Mouse (Mus musculus) liver, embryonic 12.5 days (tissue): Measurements from ENCODE around the gene Gmppa. TPM values are rescaled to one million over a fixed set of nuclear protein-coding genes. Genes with fewer than 3 reads are reported as not detected.

ENCODE experiments used
- ATAC-seq: fragments of 200-750 bp; cut with Nextera tagmentation; 2 replicates; pipeline ENCODE4 v1.8.0; 2017; ENCODE audit warnings: moderate number of reproducible peaks, mild to moderate bottlenecking, moderate library complexity
- H3K27ac ChIP-seq: fragments of 300-500 bp; sonication (generic); 2 replicates; pipeline ENCODE4 v1.5.1; 2016; ENCODE audit warnings: mild to moderate bottlenecking
- H3K27me3 ChIP-seq: fragments of 300-500 bp; sonication (generic); replicated peaks from 2 replicates; pipeline ENCODE4 v1.6.1; 2016; ENCODE audit warnings: mild to moderate bottlenecking, moderate library complexity
- H3K36me3 ChIP-seq: fragments of 300-500 bp; sonication (generic); 2 replicates; pipeline ENCODE4 v1.6.1; 2016; ENCODE audit warnings: mild to moderate bottlenecking, moderate library complexity
- H3K4me1 ChIP-seq: fragments of 300-500 bp; sonication (generic); 2 replicates; pipeline ENCODE4 v1.6.1; 2016
- H3K4me2 ChIP-seq: fragments of 300-500 bp; sonication (generic); 2 replicates; pipeline ENCODE4 v1.6.1; 2016; ENCODE audit warnings: mild to moderate bottlenecking, moderate library complexity
- H3K4me3 ChIP-seq: fragments of 300-500 bp; sonication (generic); 2 replicates; pipeline ENCODE4 v1.5.1; 2016; ENCODE audit warnings: mild to moderate bottlenecking, moderate library complexity
- H3K9ac ChIP-seq: fragments of 300-500 bp; sonication (generic); 2 replicates; pipeline ENCODE4 v1.6.1; 2016; ENCODE audit warnings: mild to moderate bottlenecking, moderate library complexity
- H3K9me3 ChIP-seq: fragments of 300-500 bp; sonication (generic); replicated peaks from 2 replicates; pipeline ENCODE4 v1.6.1; 2016; ENCODE audit warnings: mild to moderate bottlenecking, moderate library complexity
- WGBS: fragments of 180-500 bp; shearing (Covaris S2); methylation state at CpG from one replicate; pipeline ENCODE4 v1.1.7; 2016; ENCODE audit not compliant: insufficient replicate concordance; 5-methylcytosine and 5-hydroxymethylcytosine counted together
- polyA plus RNA-seq: library from polyadenylated mRNA; unstranded; fragments of >200 nt; fragmentation: Nextera tagmentation; extraction: Ambion mirVana; gene quantifications from 2 replicates; pipeline ENCODE4 v1.2.1, GENCODE M21; 2016

The Gmppa gene
- polyA plus RNA-seq, 1 experiment from 2014 or later: 47.9 TPM

DNA sequence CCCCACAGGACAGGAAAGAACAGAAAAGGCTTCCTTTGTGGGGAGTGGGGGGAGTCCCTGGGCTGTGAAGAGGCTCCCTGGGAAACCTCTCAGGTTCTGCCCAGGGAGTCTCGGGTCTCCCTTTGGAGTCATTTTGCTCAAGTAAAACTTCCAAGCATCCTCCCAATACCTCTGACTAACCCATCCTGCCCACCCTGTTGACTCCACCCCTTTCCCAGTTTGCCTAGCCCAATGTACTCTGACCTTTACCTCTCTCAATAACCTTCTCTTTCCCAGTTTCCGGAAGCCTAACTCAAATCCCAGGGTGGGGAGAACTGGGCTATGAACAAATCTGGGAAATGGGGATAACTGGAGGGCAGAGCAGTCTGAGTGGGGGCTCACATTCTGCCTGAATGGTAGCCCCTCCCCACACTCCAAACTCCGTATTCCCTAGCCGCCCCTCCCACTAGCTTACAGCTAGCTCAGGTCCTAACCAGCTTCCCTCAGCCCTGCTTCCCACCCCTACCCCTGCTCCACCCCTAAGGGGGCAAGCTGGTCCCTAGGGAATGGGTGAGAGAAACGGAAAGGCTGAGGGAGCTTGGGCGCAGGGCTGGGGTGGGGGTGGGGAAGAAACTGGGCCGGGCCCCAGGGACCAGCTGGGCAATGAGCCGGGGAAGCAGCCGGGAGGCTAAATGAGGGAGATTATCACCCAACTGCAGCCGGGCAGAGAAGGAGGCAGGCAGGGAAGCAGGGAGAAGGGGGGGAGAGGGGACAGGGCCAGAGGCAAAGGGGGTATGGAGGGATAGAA, 11.7 kb downstream of the Gmppa start:
- H3K27me3 ChIP-seq: peaks cover 81% of the 10 kb centered on the region
- peaks cover 90% of the 10 kb centered on the region for H3K4me1 ChIP-seq
- peak overlapping the region; percentile 57; the same call in 1 of the 2 replicates for H3K27ac ChIP-seq
- no peaks in the 10 kb centered on the region for H3K9me3 ChIP-seq
- peak overlapping the region; percentile 74 for H3K4me2 ChIP-seq
- H3K9ac ChIP-seq: peak overlapping the region; percentile 50
- H3K4me3 ChIP-seq: peak overlapping the region; percentile 37
- H3K36me3 ChIP-seq: peaks cover 5% of the 10 kb centered on the region
- under 1% methylated on average over 10 of the region's 10 CpGs for WGBS
- peak; percentile 5; the same call in 1 of the 2 replicates for ATAC-seq

DNA sequence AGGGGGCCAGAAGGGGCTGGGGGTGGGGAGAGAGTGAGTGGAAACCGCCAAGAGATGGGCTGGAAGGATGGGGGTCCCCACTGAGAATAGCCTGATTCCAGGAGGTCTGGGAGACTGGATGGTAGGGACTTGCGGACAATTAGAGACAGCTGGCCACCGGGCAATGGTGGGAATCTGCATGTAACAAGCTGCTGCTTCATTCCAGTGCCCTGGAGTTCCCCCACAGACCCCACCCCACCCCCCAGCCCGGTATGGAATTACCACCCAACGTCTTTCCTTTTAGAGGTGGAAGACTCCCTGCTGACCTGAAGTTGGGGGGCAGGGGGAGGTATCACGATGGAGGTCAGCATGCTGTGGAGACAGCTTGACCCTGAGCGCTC, 12.3 kb downstream of the Gmppa start:
- Histone ChIP-seq H3K9me3 (no peaks in the 10 kb centered on the region), H3K4me3 (no peak overlapping the region; the same call in 1 of the 2 replicates), H3K27me3 (peaks cover 87% of the 10 kb centered on the region), H3K4me1 (peaks cover 87% of the 10 kb centered on the region), H3K4me2 (peak overlapping the region; percentile 74), H3K27ac (0 out of 2 replicates have a peak overlapping the region, but pooled peaks have one; percentile 39), H3K36me3 (no peaks in the 10 kb centered on the region; the same call in 1 of the 2 replicates), H3K9ac (peak overlapping the region; percentile 50)
- 6% methylated on average over 7 of the region's 7 CpGs for WGBS
- ATAC-seq: no peak

DNA sequence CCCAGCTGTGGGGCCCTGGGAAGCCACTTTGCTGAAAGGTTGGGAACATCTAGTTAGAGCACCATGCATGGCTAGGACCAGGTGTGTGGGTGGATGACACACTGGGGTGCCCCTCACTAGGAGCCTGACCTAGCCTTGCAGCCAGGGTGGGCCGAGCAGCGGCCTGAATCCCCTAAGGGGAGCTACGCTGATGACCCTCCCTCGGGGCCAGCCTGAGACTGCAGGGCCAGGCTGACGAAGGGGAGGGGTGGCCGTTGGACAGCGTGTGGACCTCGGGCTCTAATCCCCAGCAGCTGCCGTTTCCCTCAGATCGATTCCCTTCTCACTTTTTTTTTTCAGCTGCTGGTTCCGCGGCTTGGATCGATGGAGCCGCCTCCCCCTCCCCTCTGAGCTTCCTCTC, 13.2 kb downstream of the Gmppa start:
- ATAC-seq: no peak
- Histone ChIP-seq H3K9ac (0 out of 2 replicates have a peak overlapping the region, but pooled peaks have one; percentile 12), H3K4me2 (peak overlapping the region; percentile 35), H3K4me3 (no peak overlapping the region), H3K27me3 (peaks cover 96% of the 10 kb centered on the region), H3K9me3 (no peaks in the 10 kb centered on the region), H3K27ac (no peak overlapping the region), H3K4me1 (peaks cover 78% of the 10 kb centered on the region), H3K36me3 (no peaks in the 10 kb centered on the region)
- 2% methylated on average over 14 of the region's 14 CpGs for WGBS

DNA sequence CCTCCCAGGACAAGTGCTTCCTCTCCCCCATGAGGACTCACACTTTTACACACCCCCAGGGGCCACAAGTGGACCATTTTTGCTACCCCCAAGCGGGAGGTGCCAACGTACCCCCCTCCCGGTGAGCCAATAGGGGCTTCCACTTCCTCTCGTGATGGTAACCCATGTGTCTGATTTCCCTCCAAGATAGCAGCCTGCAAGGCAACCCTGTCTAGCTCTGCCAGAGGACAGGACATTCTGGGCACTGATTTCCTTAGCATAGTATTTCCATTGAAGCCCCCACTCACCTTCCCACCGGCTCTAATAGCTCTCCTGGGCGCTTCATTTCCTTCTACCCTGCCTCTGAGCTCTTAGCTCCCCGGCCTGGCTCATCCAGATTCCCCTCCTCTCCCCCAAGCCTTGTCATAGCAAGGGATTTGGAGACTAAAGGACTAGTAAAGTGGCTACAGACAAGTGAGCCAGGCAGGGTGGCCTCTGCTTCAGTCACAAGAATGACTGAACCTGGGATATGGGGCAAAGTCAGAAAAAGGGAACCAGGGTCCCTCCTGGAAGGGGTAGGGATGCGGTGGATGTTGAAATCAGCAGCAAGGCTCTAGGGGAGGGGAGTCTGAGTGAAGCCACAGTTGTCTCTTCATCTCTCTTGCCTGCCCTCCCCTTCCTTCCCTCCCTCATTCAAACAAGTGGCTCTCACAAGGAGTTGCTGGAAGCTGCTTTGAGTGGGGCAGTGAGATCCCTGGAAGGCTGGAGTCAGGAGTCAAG, 13.8 kb downstream of the Gmppa start:
- 2% methylated on average over 8 of the region's 8 CpGs for WGBS
- ATAC-seq: no peak
- Histone ChIP-seq H3K4me3 (peak overlapping the region; percentile 37; the same call in 1 of the 2 replicates), H3K36me3 (no peaks in the 10 kb centered on the region), H3K4me2 (peak overlapping the region; percentile 63), H3K9me3 (no peaks in the 10 kb centered on the region), H3K9ac (no peak overlapping the region), H3K4me1 (peaks cover 77% of the 10 kb centered on the region), H3K27ac (no peak overlapping the region), H3K27me3 (peaks cover 96% of the 10 kb centered on the region)

DNA sequence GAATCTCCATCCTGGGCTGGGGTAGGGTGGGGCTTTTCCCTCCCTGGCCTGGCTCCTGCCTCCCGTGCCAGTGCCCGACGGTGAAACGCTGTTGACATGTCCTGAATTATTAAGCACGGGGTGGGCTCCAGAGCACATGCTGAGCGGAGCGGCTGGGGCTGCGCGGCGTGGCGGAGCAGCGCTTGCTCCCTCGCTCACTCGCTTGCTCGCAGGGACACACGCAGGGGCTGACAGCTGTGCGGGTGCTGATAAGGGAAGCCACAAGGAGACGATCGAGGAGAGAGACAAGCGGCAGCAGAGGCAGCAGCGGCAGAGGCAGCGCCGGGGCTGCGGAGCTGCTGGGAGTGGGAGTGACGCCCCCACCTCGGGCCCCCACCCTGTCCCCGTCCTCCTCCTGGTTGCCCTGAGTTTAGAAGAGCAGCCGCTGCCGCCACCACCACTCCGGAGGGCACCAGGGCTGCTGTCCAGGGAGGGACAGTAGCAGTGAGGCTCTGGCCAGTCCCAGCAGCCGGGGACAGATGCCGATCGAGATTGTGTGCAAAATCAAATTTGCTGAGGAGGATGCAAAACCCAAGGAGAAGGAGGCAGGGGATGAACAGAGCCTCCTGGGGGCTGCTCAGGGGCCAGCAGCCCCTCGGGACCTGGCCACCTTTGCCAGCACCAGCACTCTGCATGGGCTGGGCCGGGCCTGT, 14.7 kb downstream of the Gmppa start, which contains the start of gene Asic4:
Asic4 (plus strand) TSS at position 123 of the 692 bp plus-strand sequence.
- Histone ChIP-seq H3K4me3 (peak within 1 kb of the TSS; percentile 37), H3K27me3 (peaks cover 96% of the 10 kb centered on the region), H3K4me2 (peak within 1 kb of the TSS; percentile 63), H3K27ac (no peak within 1 kb of the TSS), H3K36me3 (no peaks in the 10 kb centered on the region), H3K4me1 (peaks cover 68% of the 10 kb centered on the region), H3K9ac (no peak within 1 kb of the TSS; the same call in 1 of the 2 replicates), H3K9me3 (no peaks in the 10 kb centered on the region)
- peak; percentile 61 for ATAC-seq
- WGBS: 2% methylated on average over 35 of the region's 35 CpGs

DNA sequence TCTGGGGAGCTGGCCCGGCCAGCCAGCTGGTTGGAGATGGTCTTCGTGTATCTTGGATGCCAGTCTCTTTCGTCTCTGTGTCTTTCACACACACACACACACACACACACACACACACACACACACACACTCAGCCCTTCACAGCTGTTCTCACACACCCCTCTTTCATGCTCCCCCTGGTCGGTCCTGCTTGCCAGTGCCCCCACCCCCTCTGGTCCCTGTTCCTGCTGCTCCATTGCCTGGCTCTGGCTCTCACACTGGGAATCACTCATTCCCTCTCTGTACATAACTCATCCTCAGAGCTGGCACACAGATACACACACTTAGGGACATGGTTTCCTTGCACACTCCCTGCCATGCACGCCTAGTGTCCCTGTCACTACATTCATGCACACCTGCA, 16.2 kb downstream of the Gmppa start:
- Histone ChIP-seq H3K4me1 (peaks cover 66% of the 10 kb centered on the region), H3K9me3 (no peaks in the 10 kb centered on the region), H3K4me3 (no peak overlapping the region), H3K27ac (no peak overlapping the region), H3K9ac (no peak overlapping the region), H3K36me3 (no peaks in the 10 kb centered on the region), H3K27me3 (peaks cover 100% of the 10 kb centered on the region), H3K4me2 (no peak overlapping the region)
- 39% methylated on average over 3 of the region's 5 CpGs for WGBS
- no peak for ATAC-seq

DNA sequence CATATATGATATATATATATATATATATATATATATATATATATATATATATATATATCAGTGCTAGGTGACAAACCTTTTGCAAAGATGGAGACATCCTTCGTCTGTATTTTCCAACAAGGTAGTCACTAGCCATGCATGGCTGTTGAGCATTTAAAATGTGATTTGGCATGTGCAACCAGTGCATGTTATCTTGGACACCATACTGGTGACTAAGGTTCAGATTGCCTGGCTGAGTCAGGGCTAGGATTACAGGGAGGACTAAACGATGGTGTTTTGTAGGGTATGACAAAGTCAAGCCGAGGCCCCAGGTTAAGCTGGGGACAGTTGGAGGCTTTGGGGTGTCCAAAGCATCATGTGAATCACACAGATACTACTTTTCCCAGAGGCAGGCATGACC, 19.7 kb downstream of the Gmppa start:
- H3K27ac ChIP-seq: no peak overlapping the region
- no peak overlapping the region for H3K4me2 ChIP-seq
- ATAC-seq: no peak
- H3K9me3 ChIP-seq: no peaks in the 10 kb centered on the region
- 48% methylated on average over 3 of the region's 3 CpGs for WGBS
- H3K4me1 ChIP-seq: peaks cover 58% of the 10 kb centered on the region
- peaks cover 100% of the 10 kb centered on the region for H3K27me3 ChIP-seq
- no peak overlapping the region for H3K9ac ChIP-seq
- H3K4me3 ChIP-seq: no peak overlapping the region
- H3K36me3 ChIP-seq: no peaks in the 10 kb centered on the region

DNA sequence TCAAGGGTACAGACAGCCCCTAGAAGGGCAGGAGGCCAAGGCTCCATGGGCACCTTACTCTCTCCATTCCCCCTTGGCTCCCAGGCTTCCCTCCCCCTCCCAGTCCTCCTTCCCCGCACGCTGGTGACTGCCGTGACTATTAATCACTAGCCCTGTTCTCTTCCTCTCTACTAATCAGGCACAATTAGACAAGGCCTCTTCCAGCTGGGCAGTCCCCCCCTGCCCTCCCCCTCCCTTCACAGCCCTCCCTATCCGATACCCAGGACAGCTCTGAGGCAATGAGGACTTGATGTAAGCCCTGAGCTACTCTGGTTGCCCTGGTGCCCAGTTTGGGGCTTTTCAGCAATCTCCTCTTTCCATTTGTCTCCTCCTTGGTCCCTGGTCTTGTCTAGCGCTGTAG, 20.2 kb downstream of the Gmppa start:
- H3K4me1 ChIP-seq: peaks cover 53% of the 10 kb centered on the region
- no peak overlapping the region for H3K4me3 ChIP-seq
- H3K27ac ChIP-seq: no peak overlapping the region
- WGBS: 17% methylated on average over 5 of the region's 5 CpGs
- H3K36me3 ChIP-seq: no peaks in the 10 kb centered on the region
- H3K4me2 ChIP-seq: no peak overlapping the region
- ATAC-seq: no peak
- no peaks in the 10 kb centered on the region for H3K9me3 ChIP-seq
- no peak overlapping the region for H3K9ac ChIP-seq
- H3K27me3 ChIP-seq: peaks cover 100% of the 10 kb centered on the region

DNA sequence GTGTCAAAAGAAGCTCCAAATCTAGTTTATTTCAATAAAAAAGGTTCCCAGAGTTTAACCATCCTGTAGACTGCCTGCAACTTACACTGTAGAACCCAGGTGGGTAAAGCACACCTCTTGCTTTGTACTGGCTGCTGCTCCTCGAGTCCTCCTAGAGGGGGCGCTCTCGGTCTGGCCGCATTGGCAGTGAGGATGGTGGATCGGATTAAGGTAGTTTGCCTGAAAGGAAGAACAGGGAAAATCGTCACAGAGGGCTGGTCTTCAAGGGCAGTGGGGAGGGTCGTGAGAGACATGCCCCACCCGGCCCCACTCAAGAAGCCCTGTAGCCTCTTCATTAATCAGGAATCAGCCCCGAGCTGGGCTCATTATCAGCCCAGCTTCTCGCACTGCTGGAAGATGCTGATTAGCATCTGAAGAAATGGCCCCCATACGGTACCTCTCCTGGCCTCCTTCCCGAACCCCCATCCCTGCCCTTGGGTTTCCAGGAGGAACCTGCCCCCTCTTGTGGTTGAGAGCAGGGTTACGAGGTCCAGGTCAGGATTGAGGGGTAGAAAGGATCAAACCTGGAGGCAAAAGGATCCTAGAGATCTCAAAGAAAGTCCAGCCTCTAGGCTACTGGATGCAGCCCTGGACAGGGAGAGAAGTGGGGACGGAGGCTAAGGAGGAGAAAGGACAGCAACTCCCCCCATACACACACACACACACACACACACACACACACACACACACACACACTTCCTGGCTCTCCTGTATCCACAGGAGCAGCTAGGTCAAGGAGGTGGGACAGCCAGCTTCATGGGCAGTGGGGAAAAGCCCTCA, 21.2 kb downstream of the Gmppa start:
- no peaks in the 10 kb centered on the region for H3K36me3 ChIP-seq
- H3K27me3 ChIP-seq: peaks cover 98% of the 10 kb centered on the region
- H3K9ac ChIP-seq: no peak overlapping the region
- 8% methylated on average over 14 of the region's 14 CpGs for WGBS
- H3K9me3 ChIP-seq: no peaks in the 10 kb centered on the region
- H3K4me1 ChIP-seq: peaks cover 55% of the 10 kb centered on the region
- H3K4me3 ChIP-seq: no peak overlapping the region
- no peak overlapping the region for H3K4me2 ChIP-seq
- 0 out of 2 replicates have a peak, but pooled peaks have one; percentile 9 for ATAC-seq
- no peak overlapping the region for H3K27ac ChIP-seq

DNA sequence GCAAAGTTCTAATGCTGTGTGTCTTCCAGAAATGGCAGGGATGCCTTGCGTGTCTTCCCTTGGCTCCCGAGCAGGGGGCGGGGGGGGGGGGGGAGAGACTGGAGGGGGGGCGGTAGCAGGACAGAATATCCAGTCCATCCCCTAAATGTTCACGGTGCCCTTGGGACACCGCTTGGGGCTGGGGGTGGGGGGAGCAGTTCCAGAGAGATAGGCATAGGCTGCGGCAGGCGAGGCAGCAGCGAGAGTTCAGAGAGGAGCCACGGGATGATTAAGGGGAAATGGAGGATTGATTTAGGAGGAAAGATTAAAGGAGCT, 21.9 kb downstream of the Gmppa start:
- H3K4me2 ChIP-seq: peak overlapping the region; percentile 65
- ATAC-seq: no peak
- peak overlapping the region; percentile 42 for H3K4me3 ChIP-seq
- no peak overlapping the region for H3K9ac ChIP-seq
- no peak overlapping the region for H3K27ac ChIP-seq
- H3K27me3 ChIP-seq: peaks cover 91% of the 10 kb centered on the region
- H3K9me3 ChIP-seq: no peaks in the 10 kb centered on the region
- peaks cover 61% of the 10 kb centered on the region for H3K4me1 ChIP-seq
- 3% methylated on average over 7 of the region's 10 CpGs for WGBS
- no peaks in the 10 kb centered on the region for H3K36me3 ChIP-seq
